Mouse (Mus musculus) ES-Bruce4 (cell line): ENCODE measurements at regions not wholly inside any gene's neighbourhood (a gene's known extent, or its start where the extent isn't known, plus 50 kb on each side); places are given as distances from the start of the nearest gene placed in this dataset.

Experiments
- CTCF ChIP-seq: IDR thresholded peaks from one replicate; pipeline ENCODE4 v1.8.1; 2011; ENCODE audit warnings: low read depth, low read length
- EP300 ChIP-seq: IDR thresholded peaks from 2 replicates; pipeline ENCODE4 v1.6.1; 2011; ENCODE audit warnings: low read depth, low read length; ENCODE audit not compliant: insufficient read depth
- POLR2A ChIP-seq: IDR thresholded peaks from one replicate; pipeline ENCODE4 v1.8.1; 2011; ENCODE audit warnings: low read length; ENCODE audit not compliant: insufficient read depth

DNA sequence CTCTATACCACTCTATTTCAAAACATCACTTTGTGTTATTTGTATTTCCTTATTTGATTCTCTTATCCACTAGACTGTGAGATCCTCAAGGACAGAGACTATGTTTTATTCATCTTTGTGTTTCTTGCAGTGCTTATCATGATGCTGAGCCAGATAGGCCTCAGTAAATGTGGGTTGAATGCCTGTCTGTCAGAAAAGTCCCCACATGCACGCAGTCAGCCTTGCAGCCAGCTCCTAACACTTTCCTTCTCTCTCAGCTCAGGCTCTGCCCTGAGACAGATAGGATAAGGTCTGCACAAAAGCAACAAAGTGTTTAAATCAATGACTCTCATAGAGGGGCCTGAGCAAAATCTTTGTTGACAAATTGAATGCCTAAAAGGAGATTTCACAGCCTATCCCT is 600.0 kb downstream of the Gm9195 start:
- TF ChIP-seq CTCF: no peak
- TF ChIP-seq POLR2A: no peak
- no peak for TF ChIP-seq EP300
